Mouse (Mus musculus) A20 (cell line): Measurements from ENCODE around the gene Gm21312.
"Not testable (repeated sequence)": the region's sequence is repeated elsewhere in the genome, so short reads cannot be mapped to it uniquely, and the experiment has no call there.

Experiments
- DNase-seq: peaks from one replicate; pipeline ENCODE4 v3.0.0-alpha.2; 2011; ENCODE audit warnings: low read depth, low spot score

Gm21312 gene

DNA sequence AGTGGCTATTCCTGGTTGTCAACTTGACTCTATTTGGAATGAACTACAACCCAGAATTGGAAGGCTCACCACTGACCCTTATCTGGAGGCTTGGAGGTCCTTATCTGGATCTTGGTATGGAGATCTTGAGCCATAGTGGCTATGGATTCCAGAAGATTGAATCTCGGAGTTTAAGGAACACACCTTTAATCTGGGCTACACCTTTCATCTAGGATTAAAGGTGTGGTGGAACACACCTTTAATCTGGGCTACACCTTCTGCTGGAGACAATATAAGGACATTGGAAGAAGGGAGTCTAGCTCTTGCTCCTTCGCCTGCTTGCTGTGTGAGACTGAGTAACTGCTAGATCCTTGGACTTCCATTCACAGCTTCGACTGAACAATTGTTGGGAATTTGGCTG is at the start of gene Gm21312:
Gene Gm21312 (plus strand): TSS at position 301 of the 400 bp plus-strand sequence.
- DNase-seq, result not testable (repeated sequence)

GRCm38 (mm10) chr10:104142687-104143086 is 34.1 kb upstream of the Gm21312 start, which contains the start of gene Gm21293:
TSS of gene Gm21293 (plus strand) at chr10:104142987.
- not testable (repeated sequence) for DNase-seq

- DNase-seq, result not testable (repeated sequence)
Measured at GRCm38 (mm10) chr10:104151197-104151596, 25.6 kb upstream of the Gm21312 start, which contains the start of gene Gm6763. TSS of gene Gm6763 (plus strand) at chr10:104151497.

DNA sequence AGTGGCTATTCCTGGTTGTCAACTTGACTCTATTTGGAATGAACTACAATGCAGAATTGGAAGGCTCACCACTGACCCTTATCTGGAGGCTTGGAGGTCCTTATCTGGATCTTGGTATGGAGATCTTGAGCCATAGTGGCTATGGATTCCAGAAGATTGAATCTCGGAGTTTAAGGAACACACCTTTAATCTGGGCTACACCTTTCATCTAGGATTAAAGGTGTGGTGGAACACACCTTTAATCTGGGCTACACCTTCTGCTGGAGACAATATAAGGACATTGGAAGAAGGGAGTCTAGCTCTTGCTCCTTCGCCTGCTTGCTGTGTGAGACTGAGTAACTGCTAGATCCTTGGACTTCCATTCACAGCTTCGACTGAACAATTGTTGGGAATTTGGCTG is 17.1 kb upstream of the Gm21312 start, which contains the start of gene Gm8764:
Gene Gm8764 (plus strand): TSS at position 301 of the 400 bp plus-strand sequence.
- DNase-seq, result not testable (repeated sequence)

- not testable (repeated sequence) for DNase-seq
Measured at GRCm38 (mm10) chr10:104168215-104168614, 8.6 kb upstream of the Gm21312 start, which contains the start of gene Gm21304. TSS of gene Gm21304 (plus strand) at chr10:104168515.

DNA sequence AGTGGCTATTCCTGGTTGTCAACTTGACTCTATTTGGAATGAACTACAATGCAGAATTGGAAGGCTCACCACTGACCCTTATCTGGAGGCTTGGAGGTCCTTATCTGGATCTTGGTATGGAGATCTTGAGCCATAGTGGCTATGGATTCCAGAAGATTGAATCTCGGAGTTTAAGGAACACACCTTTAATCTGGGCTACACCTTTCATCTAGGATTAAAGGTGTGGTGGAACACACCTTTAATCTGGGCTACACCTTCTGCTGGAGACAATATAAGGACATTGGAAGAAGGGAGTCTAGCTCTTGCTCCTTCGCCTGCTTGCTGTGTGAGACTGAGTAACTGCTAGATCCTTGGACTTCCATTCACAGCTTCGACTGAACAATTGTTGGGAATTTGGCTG is 8.4 kb downstream of the Gm21312 start, which contains the start of gene Gm20765:
Gene Gm20765 (plus strand): TSS at position 301 of the 400 bp plus-strand sequence.
- DNase-seq, result not testable (repeated sequence)

GRCm38 (mm10) chr10:104193742-104194141 is 16.9 kb downstream of the Gm21312 start, which contains the start of gene Gm4340:
TSS of gene Gm4340 (plus strand) at chr10:104194042.
- DNase-seq, result not testable (repeated sequence)

- no peak for DNase-seq
Measured at GRCm38 (mm10) chr10:104209655-104210054, 32.8 kb downstream of the Gm21312 start.

- DNase-seq, result no peak
Measured at GRCm38 (mm10) chr10:104210268-104210990, 33.6 kb downstream of the Gm21312 start.

DNA sequence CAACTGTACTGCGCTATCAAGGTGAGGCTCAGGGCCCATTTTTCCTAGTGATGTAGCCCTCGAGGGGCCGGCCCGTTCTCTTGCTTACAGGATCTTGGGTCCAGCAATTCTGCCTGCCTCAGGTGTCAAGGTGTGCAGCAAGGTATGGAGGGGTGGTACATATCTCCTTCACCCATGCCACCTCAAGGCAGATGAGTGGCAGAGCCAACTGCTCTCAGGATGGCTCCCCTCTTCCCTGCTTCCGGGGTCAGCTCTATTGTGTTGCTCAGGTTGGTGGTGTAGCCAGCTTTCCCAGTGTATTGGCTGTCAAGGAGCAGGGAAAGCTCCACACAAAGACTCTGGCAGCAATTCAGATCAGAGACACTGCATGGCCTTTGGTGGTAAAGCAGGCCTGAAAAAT is 37.7 kb downstream of the Gm21312 start:
- no peak for DNase-seq

GRCm38 (mm10) chr10:104220303-104221021 is 43.6 kb downstream of the Gm21312 start:
- DNase-seq, result no peak
